Mouse (Mus musculus) limb, embryonic 10.5 days (tissue): ENCODE measurements around the gene Cep135. TPM values are rescaled to one million over a fixed set of nuclear protein-coding genes. Genes with fewer than 3 reads are reported as not detected.

Source experiments
- DNase-seq: peaks from one replicate; pipeline ENCODE4 v3.0.0-alpha.2; 2017; ENCODE audit warnings: low spot score
- H3K27ac ChIP-seq: fragments of 300-500 bp; sonication (generic); 2 replicates; pipeline ENCODE4 v1.5.1; 2016; ENCODE audit warnings: mild to moderate bottlenecking
- H3K27me3 ChIP-seq: fragments of 300-500 bp; sonication (generic); 2 replicates; pipeline ENCODE4 v1.6.1; 2016; ENCODE audit warnings: low read depth, mild to moderate bottlenecking; ENCODE audit not compliant: poor library complexity, severe bottlenecking
- H3K36me3 ChIP-seq: fragments of 300-500 bp; sonication (generic); 2 replicates; pipeline ENCODE4 v1.6.1; 2016; ENCODE audit warnings: mild to moderate bottlenecking, moderate library complexity
- H3K4me1 ChIP-seq: fragments of 300-500 bp; sonication (generic); 2 replicates; pipeline ENCODE4 v1.6.1; 2016
- H3K4me3 ChIP-seq: fragments of 300-500 bp; sonication (generic); 2 replicates; pipeline ENCODE4 v1.5.1; 2016; ENCODE audit warnings: mild to moderate bottlenecking, moderate library complexity
- H3K9me3 ChIP-seq: fragments of 300-500 bp; sonication (generic); replicated peaks from 2 replicates; pipeline ENCODE4 v1.6.1; 2016; ENCODE audit warnings: mild to moderate bottlenecking
- WGBS: fragments of 180-500 bp; shearing (Covaris S2); methylation state at CpG from one replicate; pipeline ENCODE4 v1.1.7; 2016; 5-methylcytosine and 5-hydroxymethylcytosine counted together
- polyA plus RNA-seq: library from polyadenylated mRNA; unstranded; fragments of >200 nt; fragmentation: Nextera tagmentation; extraction: Ambion mirVana; gene quantifications from 2 replicates; pipeline ENCODE4 v1.2.1, GENCODE M21; 2016

Cep135 gene
- polyA plus RNA-seq, result 8.9 and 10.8 TPM in 2 replicates

GRCm38 (mm10) chr5:76588551-76589283 lies at the start of gene Cep135:
TSS of gene Cep135 (plus strand) at chr5:76588698.
- DNase-seq, result peak; percentile 95
- H3K4me3 ChIP-seq, result peak within 1 kb of the TSS; percentile 76

GRCm38 (mm10) chr5:76540181-76540580 lies 48.3 kb upstream of the Cep135 start:
- peaks cover 80% of the 10 kb centered on the region for H3K36me3 ChIP-seq
- no peak overlapping the region for H3K4me3 ChIP-seq
- 92% methylated on average over 8 of the region's 8 CpGs for WGBS

More at GRCm38 (mm10) chr5:76588551-76589283, at the start of gene Cep135:
- Histone ChIP-seq H3K36me3 (peaks cover 22% of the 10 kb centered on the region), H3K4me1 (peaks cover 9% of the 10 kb centered on the region; the same call in 1 of the 2 replicates), H3K27ac (peak within 1 kb of the TSS; percentile 96), H3K9me3 (no peaks in the 10 kb centered on the region), H3K27me3 (no peaks in the 10 kb centered on the region)
- under 1% methylated on average over 92 of the region's 92 CpGs for WGBS

DNA sequence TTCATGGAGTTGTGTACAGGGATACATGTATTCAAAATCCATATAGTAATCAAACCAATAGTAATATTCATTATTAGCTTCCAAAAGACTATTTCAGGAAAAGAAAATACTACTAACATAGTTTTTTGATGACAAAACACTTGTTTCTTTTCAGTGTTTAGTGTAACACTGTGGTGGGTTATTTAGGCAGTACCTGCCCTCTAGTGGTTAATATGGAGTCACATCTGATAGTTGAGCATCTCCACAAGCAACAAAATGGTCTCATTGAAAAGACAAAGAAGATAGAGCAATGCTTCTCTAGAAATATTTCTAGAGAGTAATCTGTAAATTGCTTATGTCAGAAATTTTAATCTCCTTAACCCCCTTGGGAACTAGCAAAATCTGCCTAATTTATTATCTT lies 47.7 kb upstream of the Cep135 start:
- H3K4me3 ChIP-seq, result no peak overlapping the region
- H3K36me3 ChIP-seq, result peaks cover 80% of the 10 kb centered on the region
- H3K4me1 ChIP-seq, result no peaks in the 10 kb centered on the region
- H3K27ac ChIP-seq, result no peak overlapping the region
- H3K9me3 ChIP-seq, result no peaks in the 10 kb centered on the region
- H3K27me3 ChIP-seq, result no peaks in the 10 kb centered on the region
- DNase-seq, result no peak

More at GRCm38 (mm10) chr5:76540181-76540580, 48.3 kb upstream of the Cep135 start:
- Histone ChIP-seq H3K4me1 (no peaks in the 10 kb centered on the region), H3K9me3 (no peaks in the 10 kb centered on the region), H3K27me3 (no peaks in the 10 kb centered on the region), H3K27ac (no peak overlapping the region)
- no peak for DNase-seq

- H3K27me3 ChIP-seq, result no peaks in the 10 kb centered on the region
- H3K9me3 ChIP-seq, result no peaks in the 10 kb centered on the region
- 93% methylated on average over 8 of the region's 8 CpGs for WGBS
- peaks cover 69% of the 10 kb centered on the region for H3K36me3 ChIP-seq
- no peak overlapping the region for H3K27ac ChIP-seq
- no peaks in the 10 kb centered on the region for H3K4me1 ChIP-seq
- H3K4me3 ChIP-seq, result no peak overlapping the region
- no peak for DNase-seq
Observed at GRCm38 (mm10) chr5:76543200-76543599, 45.3 kb upstream of the Cep135 start.

DNA sequence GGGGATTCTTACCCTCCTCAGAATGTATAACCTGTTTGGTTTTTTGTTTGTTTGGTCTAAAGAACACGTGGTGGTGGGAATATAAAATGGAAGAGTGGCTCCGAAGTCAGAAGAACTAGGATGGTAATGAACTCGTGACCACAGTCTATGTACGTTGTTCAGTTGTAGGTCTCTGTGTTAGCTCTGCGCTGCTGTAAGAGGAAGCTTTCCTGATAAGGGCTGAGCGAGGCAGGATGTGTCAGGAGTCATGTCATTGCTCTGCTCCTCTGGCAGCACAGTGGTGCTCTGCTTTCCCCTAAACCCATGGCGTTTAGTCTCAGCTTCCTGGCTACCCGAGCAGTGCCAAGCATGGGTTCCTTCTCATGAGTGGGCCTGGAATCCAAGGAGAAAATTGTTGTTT lies 38.1 kb upstream of the Cep135 start:
- WGBS, result 93% methylated on average over 8 of the region's 8 CpGs

GRCm38 (mm10) chr5:76565321-76565720 lies 23.2 kb upstream of the Cep135 start:
- DNase-seq, result peak; percentile 71
- Histone ChIP-seq H3K27me3 (no peaks in the 10 kb centered on the region), H3K4me3 (no peak overlapping the region), H3K4me1 (no peaks in the 10 kb centered on the region), H3K27ac (no peak overlapping the region), H3K9me3 (no peaks in the 10 kb centered on the region), H3K36me3 (peaks cover 91% of the 10 kb centered on the region)
- 36% methylated on average over 3 of the region's 3 CpGs for WGBS

More for the DNA sequence above, 38.1 kb upstream of the Cep135 start:
- Histone ChIP-seq H3K27ac (no peak overlapping the region), H3K36me3 (peaks cover 56% of the 10 kb centered on the region), H3K9me3 (no peaks in the 10 kb centered on the region), H3K4me3 (no peak overlapping the region), H3K4me1 (no peaks in the 10 kb centered on the region), H3K27me3 (no peaks in the 10 kb centered on the region)
- no peak for DNase-seq

DNA sequence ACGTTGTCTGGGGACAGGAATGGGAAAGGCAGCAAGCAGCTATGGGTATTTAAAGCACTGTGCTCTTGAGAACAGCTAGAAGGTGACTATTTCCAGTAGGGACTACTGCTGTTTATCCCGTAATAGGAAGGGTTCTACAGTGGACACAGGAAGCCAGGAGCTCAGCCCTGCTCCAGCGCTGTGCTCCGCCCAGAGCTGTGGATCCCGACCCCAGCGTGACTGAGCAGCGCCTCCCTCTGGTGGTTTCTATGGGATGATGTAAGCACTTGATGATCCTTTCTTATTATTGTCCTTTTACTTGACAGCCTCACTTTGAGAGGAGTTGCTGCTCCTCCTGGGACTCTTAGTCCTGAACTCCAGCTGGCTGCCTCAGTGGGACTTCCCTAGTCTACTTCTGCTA lies 14.2 kb upstream of the Cep135 start:
- no peaks in the 10 kb centered on the region for H3K27me3 ChIP-seq
- 72% methylated on average over 7 of the region's 7 CpGs for WGBS
- DNase-seq, result no peak
- H3K4me1 ChIP-seq, result peaks cover 8% of the 10 kb centered on the region; the same call in 1 of the 2 replicates
- H3K4me3 ChIP-seq, result no peak overlapping the region
- no peak overlapping the region for H3K27ac ChIP-seq
- no peaks in the 10 kb centered on the region for H3K9me3 ChIP-seq
- peaks cover 30% of the 10 kb centered on the region for H3K36me3 ChIP-seq

DNA sequence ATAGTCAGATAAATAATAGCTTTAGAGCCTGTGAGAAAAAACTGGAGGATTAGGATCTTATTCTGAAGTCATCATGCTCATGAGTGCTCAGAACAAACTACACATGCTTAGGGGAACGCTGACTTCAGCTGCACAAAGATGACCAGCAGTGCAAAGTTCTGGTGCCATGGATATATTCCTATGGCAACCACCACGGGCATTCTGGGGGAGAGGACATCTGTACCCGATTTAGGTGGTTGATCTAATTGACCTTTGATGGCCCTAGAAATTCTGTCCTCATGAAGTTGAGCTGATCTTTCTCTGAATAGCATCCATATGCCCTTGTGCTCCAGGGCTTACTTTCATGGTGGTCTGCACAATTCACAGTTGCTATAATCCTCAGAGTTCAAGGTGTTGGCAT lies 11.5 kb upstream of the Cep135 start:
- no peak for DNase-seq
- H3K27me3 ChIP-seq, result no peaks in the 10 kb centered on the region
- no peaks in the 10 kb centered on the region for H3K9me3 ChIP-seq
- H3K4me1 ChIP-seq, result peaks cover 8% of the 10 kb centered on the region; the same call in 1 of the 2 replicates
- no peak overlapping the region for H3K4me3 ChIP-seq
- H3K36me3 ChIP-seq, result 0 out of 2 replicates have a peak, but pooled peaks cover 3% of the 10 kb centered on the region
- WGBS, result 44% methylated on average over 3 of the region's 3 CpGs
- no peak overlapping the region for H3K27ac ChIP-seq

DNA sequence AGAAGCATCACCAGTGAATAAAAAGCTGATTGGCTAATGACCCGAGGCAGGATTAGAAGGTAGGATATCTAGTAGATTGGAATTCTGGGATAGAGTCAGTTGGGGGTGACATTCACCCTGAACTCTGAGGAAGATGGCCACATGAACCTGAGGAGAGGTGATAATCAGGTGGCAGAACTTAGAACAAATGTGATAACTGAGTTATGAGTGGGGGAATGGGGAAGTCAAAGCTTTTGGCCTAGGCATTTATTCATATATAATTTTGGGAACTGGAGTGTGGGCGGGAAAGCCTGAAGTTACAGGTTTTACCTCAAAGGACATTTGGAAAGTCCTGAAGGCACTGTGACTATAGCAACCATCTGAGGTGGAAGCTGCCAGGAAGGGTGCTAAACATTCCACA lies 3.1 kb upstream of the Cep135 start:
- H3K27me3 ChIP-seq, result no peaks in the 10 kb centered on the region
- no peak overlapping the region for H3K4me3 ChIP-seq
- WGBS, result 83% methylated on average over 2 of the region's 2 CpGs
- H3K4me1 ChIP-seq, result peaks cover 9% of the 10 kb centered on the region; the same call in 1 of the 2 replicates
- no peaks in the 10 kb centered on the region for H3K36me3 ChIP-seq
- DNase-seq, result no peak
- no peak overlapping the region for H3K27ac ChIP-seq
- no peaks in the 10 kb centered on the region for H3K9me3 ChIP-seq

- H3K27me3 ChIP-seq, result no peaks in the 10 kb centered on the region
- DNase-seq, result no peak
- H3K4me1 ChIP-seq, result peaks cover 9% of the 10 kb centered on the region; the same call in 1 of the 2 replicates
- 12% methylated on average over 7 of the region's 7 CpGs for WGBS
- H3K27ac ChIP-seq, result peak overlapping the region; percentile 96
- peak overlapping the region; percentile 76 for H3K4me3 ChIP-seq
- H3K36me3 ChIP-seq, result peaks cover 28% of the 10 kb centered on the region
- no peaks in the 10 kb centered on the region for H3K9me3 ChIP-seq
Observed at GRCm38 (mm10) chr5:76589311-76589710, 813 bp downstream of the Cep135 start.

DNA sequence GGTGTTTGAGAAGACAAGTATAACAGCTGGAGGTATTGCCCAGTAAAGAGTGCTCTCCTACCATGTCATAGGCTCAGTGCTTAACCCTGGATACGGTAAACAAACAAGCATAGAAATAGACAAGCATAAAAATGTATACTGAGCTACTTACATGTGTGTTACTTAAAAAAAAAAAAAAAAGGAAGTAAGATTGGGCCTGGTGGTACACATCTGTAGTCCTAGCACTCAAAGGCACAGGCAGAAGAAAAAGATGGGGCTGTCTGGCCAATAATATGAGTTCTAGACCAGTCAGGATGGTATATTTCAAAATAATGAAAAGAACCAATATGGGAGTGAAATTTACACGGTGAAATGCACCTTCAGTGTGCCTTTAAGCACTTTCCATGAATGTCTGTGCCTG lies 1.5 kb downstream of the Cep135 start:
- no peak for DNase-seq
- no peak overlapping the region for H3K27ac ChIP-seq
- H3K9me3 ChIP-seq, result no peaks in the 10 kb centered on the region
- H3K4me1 ChIP-seq, result peaks cover 9% of the 10 kb centered on the region; the same call in 1 of the 2 replicates
- H3K27me3 ChIP-seq, result no peaks in the 10 kb centered on the region
- no peak overlapping the region; the same call in 1 of the 2 replicates for H3K4me3 ChIP-seq
- H3K36me3 ChIP-seq, result peaks cover 35% of the 10 kb centered on the region
- WGBS, result 90% methylated on average over 2 of the region's 2 CpGs

DNA sequence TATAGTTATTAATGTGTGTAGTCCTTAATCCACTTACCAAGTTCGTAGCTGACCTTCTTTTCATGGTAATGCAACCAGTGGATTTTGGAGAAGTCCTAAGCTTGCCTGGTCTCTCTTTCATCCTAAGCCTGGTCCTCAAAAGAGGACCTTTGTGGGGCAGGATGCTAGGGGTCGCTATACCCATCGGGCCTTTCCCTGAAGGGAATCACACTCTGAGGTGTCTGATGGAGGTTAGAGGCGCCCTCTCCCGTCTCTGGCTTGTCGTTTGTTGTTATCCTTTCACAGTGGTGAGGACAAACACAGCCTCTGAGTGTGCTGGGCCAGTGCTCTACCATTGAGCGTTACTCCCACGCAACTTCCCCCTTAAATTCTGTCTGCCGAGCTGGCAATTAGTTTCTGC lies 3.4 kb downstream of the Cep135 start:
- 62% methylated on average over 9 of the region's 9 CpGs for WGBS
- Histone ChIP-seq H3K27me3 (no peaks in the 10 kb centered on the region), H3K9me3 (no peaks in the 10 kb centered on the region), H3K4me1 (peaks cover 9% of the 10 kb centered on the region; the same call in 1 of the 2 replicates), H3K36me3 (peaks cover 54% of the 10 kb centered on the region), H3K27ac (no peak overlapping the region), H3K4me3 (no peak overlapping the region)
- no peak for DNase-seq

DNA sequence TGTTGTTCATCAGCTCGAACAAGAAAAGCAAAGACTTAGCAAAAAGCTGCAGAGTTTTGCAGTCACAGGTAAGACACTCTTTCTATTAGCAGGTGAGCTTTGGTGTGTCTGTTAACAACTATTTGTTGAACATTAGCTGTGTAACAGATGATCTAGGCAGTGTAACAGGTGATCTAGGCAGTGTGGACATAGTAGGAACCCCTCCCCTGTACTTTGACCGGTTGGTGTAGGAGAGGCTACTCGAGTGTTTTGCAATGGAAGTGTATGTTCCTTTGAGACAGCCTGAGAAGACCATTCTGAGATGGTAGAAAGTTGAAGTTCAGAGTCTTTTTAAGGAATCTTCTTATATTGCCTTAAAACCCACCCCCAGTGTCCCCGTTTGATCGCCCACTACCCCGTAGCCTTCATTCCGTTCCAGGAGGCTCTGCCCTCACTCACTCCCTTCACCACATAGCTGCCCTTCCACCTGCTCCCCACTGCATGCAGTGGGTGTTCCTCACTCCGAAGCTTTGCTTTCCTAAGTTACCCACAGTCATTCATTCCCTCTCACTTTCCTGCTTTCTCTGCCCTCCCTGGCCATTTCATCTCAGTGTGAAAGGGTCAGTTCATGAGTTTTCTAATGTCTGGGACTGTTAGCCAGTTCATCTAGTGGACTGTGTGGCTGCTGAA lies 21.3 kb downstream of the Cep135 start:
- no peak overlapping the region for H3K27ac ChIP-seq
- H3K4me3 ChIP-seq, result no peak overlapping the region
- WGBS, result 96% methylated on average over 8 of the region's 8 CpGs
- no peak for DNase-seq
- H3K27me3 ChIP-seq, result no peaks in the 10 kb centered on the region
- no peaks in the 10 kb centered on the region for H3K9me3 ChIP-seq
- H3K4me1 ChIP-seq, result no peaks in the 10 kb centered on the region
- peaks cover 95% of the 10 kb centered on the region for H3K36me3 ChIP-seq
